Mouse (Mus musculus): ENCODE measurements around the gene Col1a1.

DNA sequence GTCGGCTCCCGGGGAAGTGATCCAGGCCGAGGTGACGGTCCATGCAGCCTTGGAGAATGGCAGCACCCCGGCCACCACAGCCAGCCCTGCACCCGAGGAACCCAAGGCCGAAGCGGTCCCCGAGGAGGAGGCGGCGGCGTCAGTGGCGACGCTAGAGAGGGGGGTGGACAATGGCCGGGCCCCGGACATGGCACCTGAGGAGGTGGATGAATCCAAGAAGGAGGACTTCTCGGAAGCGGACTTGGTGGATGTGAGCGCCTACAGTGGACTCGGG lies 56.4 kb downstream of the Col1a1 start:
- TF ChIP-seq POLR2A (IDR thresholded peaks at IDR 0.05; ENCODE audit: control insufficient read depth, extremely low read depth, insufficient read depth, low read length, poor library complexity) (no peak), CTCF (IDR thresholded peaks at IDR 0.05; ENCODE audit: borderline replicate concordance, control insufficient read depth, extremely low read depth, insufficient read depth, low read length, poor library complexity) (no peak)

Data from thymus, adult 2 months (tissue).